Mouse (Mus musculus) neural tube, embryonic 14.5 days (tissue): Measurements from ENCODE around the gene Nfatc2ip. TPM values are rescaled to one million over a fixed set of nuclear protein-coding genes. Genes with fewer than 3 reads are reported as not detected.
"Not testable (repeated sequence)": the region's sequence is repeated elsewhere in the genome, so short reads cannot be mapped to it uniquely, and the experiment has no call there.

Source experiments
- ATAC-seq: fragments of 200-750 bp; cut with Nextera tagmentation; 2 replicates; pipeline ENCODE4 v1.8.0; 2017; ENCODE audit warnings: low read depth, mild to moderate bottlenecking, moderate TSS enrichment, moderate library complexity
- H3K27ac ChIP-seq: fragments of 300-500 bp; sonication (generic); 2 replicates; pipeline ENCODE4 v1.5.1; 2014; ENCODE audit warnings: low read depth, mild to moderate bottlenecking, control low read depth, low read length, moderate library complexity, mixed read lengths
- H3K27me3 ChIP-seq: fragments of 300-500 bp; sonication (generic); 2 replicates; pipeline ENCODE4 v1.6.1; 2014; ENCODE audit warnings: low read length; ENCODE audit not compliant: control insufficient read depth, insufficient read depth
- H3K36me3 ChIP-seq: fragments of 300-500 bp; sonication (generic); 2 replicates; pipeline ENCODE4 v1.6.1; 2014; ENCODE audit warnings: low read length, mixed read lengths; ENCODE audit not compliant: control insufficient read depth, insufficient read depth
- H3K4me1 ChIP-seq: fragments of 300-500 bp; sonication (generic); 2 replicates; pipeline ENCODE4 v1.6.1; 2014; ENCODE audit warnings: low read length; ENCODE audit not compliant: control insufficient read depth, insufficient read depth
- H3K4me2 ChIP-seq: fragments of 300-500 bp; sonication (generic); 2 replicates; pipeline ENCODE4 v1.6.1; 2014; ENCODE audit warnings: mild to moderate bottlenecking, low read depth, low read length, control low read depth
- H3K4me3 ChIP-seq: fragments of 300-500 bp; sonication (generic); 2 replicates; pipeline ENCODE4 v1.5.1; 2014; ENCODE audit warnings: low read depth, low read length, control low read depth, mixed read lengths
- H3K9ac ChIP-seq: fragments of 300-500 bp; sonication (generic); replicated peaks from 2 replicates; pipeline ENCODE4 v1.6.1; 2014; ENCODE audit warnings: low read depth, mild to moderate bottlenecking, control low read depth, low read length, mixed read lengths
- H3K9me3 ChIP-seq: fragments of 300-500 bp; sonication (generic); 2 replicates; pipeline ENCODE4 v1.6.1; 2016; ENCODE audit warnings: low read length; ENCODE audit not compliant: control insufficient read depth
- WGBS: fragments of 180-500 bp; shearing (Covaris S2); extraction: QIAGEN DNeasy Blood & Tissue Kit; methylation state at CpG from one replicate; pipeline ENCODE4 v1.1.7; 2014; 5-methylcytosine and 5-hydroxymethylcytosine counted together
- polyA plus RNA-seq: library from polyadenylated mRNA; unstranded; fragments of >200 nt; fragmentation: Nextera tagmentation; extraction: Ambion mirVana; gene quantifications from 2 replicates; pipeline ENCODE4 v1.2.1, GENCODE M21; 2014

Gene Nfatc2ip
- polyA plus RNA-seq, 1 experiment from 2014 or later: 3.4 TPM

DNA sequence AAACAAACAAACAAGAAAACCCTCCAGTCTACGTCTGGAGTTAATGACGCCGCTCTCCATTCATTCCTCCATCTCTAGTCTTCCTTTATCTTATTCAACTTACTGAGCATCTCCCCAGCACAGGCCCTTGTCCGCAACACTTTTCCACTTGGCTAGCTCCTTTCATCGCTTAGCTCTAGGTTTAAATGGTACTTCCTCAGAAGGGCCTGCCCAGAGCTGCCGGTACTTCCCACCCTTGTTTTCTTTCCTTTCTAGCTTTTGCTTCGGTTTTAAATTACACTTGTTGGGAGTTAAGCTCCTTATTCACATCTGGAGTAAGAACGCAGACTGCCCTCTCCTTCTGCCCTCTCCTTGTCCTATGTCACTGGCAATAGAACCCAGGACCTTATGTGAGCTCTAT is 20.5 kb upstream of the Nfatc2ip start:
- 21% methylated on average over 8 of the region's 8 CpGs for WGBS

DNA sequence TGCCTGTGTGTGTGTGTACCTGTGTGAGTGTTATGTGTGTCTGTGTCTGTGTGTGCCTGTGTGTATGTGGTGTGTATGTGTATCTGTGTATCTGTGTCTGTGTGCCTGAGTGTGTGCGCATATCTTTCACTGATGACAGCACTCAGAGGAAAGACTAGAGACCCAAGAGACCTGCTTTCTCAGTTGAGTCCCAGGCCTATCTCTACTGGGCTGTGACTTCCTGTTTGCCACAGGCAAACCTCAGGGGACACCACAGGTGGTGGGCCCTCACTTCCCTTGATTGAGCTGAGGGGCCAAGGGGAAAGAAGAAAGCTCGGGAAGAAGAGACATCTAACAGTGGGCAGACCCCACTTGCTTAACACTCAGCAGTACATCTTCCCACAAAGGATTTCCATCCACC is 20.1 kb upstream of the Nfatc2ip start:
- H3K9ac ChIP-seq: no peak overlapping the region
- H3K9me3 ChIP-seq: no peaks in the 10 kb centered on the region
- H3K27ac ChIP-seq: no peak overlapping the region
- no peaks in the 10 kb centered on the region for H3K4me1 ChIP-seq
- WGBS: 41% methylated on average over 2 of the region's 2 CpGs
- no peak for ATAC-seq
- no peak overlapping the region for H3K4me3 ChIP-seq
- no peaks in the 10 kb centered on the region for H3K27me3 ChIP-seq
- H3K36me3 ChIP-seq: no peaks in the 10 kb centered on the region
- H3K4me2 ChIP-seq: no peak overlapping the region

More for the DNA sequence above, 20.5 kb upstream of the Nfatc2ip start:
- no peaks in the 10 kb centered on the region for H3K27me3 ChIP-seq
- no peak for ATAC-seq
- H3K27ac ChIP-seq: no peak overlapping the region
- no peak overlapping the region for H3K4me2 ChIP-seq
- no peaks in the 10 kb centered on the region for H3K36me3 ChIP-seq
- H3K9me3 ChIP-seq: no peaks in the 10 kb centered on the region
- no peak overlapping the region for H3K4me3 ChIP-seq
- no peaks in the 10 kb centered on the region for H3K4me1 ChIP-seq
- H3K9ac ChIP-seq: no peak overlapping the region

DNA sequence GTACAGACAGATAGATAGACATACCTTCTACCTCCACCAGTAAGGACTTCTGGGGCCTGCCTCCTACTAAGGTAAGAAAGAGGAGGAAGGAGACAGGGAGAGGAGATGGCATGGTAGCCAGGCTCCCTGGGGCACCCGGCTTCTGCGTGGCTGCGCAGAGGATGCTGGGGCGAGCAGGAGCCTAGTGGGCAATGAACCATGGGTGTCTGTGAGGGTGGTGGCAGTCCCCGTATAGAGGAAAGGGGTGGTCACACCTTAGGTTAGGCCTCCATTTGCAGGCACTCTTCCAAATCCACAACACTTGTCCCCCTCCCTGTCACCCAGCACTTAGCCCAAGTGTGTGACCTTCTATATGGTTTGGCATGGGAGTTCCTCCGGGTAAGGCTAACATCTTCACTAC is 18.2 kb upstream of the Nfatc2ip start, which contains the start of gene Cd19:
Gene Cd19 (minus strand): TSS at position 165 of the 400 bp plus-strand sequence.
- Histone ChIP-seq H3K9ac (no peak within 1 kb of the TSS), H3K4me3 (no peak within 1 kb of the TSS), H3K27me3 (no peaks in the 10 kb centered on the region), H3K4me2 (no peak within 1 kb of the TSS), H3K27ac (no peak within 1 kb of the TSS), H3K36me3 (no peaks in the 10 kb centered on the region), H3K9me3 (no peaks in the 10 kb centered on the region), H3K4me1 (no peaks in the 10 kb centered on the region)
- ATAC-seq: no peak
- WGBS: 90% methylated on average over 6 of the region's 6 CpGs

DNA sequence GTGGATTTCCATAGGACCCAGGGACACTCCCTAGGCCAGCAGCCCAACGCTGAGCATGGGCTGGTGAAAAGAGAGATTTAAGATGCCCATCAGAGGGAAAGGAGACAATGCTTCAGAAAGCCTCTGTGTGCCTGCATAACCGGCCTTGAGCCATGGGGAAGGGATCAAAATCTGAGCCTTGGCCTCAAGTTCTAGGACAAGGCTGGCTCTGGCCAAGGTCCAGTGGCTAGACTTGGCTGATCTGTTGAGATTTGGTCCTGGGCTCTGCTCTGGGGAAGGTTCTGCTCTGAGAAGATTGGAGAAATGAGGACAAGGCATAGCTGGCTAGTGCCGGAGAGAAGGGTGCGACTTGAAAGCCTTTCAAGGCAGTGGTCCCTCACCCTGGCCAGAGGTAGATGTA is 14.5 kb upstream of the Nfatc2ip start:
- no peaks in the 10 kb centered on the region for H3K27me3 ChIP-seq
- H3K9ac ChIP-seq: no peak overlapping the region
- H3K4me1 ChIP-seq: no peaks in the 10 kb centered on the region
- H3K36me3 ChIP-seq: no peaks in the 10 kb centered on the region
- H3K27ac ChIP-seq: no peak overlapping the region
- ATAC-seq: no peak
- H3K4me2 ChIP-seq: no peak overlapping the region
- H3K4me3 ChIP-seq: no peak overlapping the region
- WGBS: 90% methylated on average over 4 of the region's 4 CpGs
- H3K9me3 ChIP-seq: no peaks in the 10 kb centered on the region

DNA sequence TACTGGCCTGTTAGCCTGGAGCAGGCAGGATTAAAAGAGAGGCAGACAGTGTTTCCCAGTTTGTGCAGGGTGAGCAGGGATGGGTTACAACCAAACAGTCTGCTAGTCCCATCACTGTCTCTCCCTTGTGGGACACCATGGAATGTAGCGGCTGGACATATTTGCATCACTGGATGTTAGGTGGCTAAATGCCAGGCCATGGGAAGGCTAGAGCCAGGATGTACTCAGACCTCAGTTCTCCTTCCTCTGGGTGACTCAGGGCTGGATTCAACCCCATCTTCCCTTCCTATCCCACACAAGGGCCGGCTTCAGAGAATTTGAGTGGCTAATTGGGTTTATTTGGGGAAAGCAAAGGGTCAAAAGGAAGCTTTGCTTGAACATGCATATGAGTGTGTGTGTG is 12.1 kb upstream of the Nfatc2ip start:
- no peaks in the 10 kb centered on the region for H3K9me3 ChIP-seq
- H3K36me3 ChIP-seq: no peaks in the 10 kb centered on the region

GRCm38 (mm10) chr7:126402518-126402917 is 6.0 kb upstream of the Nfatc2ip start:
- not testable (repeated sequence) for H3K27me3 ChIP-seq, H3K4me3 ChIP-seq, H3K9me3 ChIP-seq, H3K9ac ChIP-seq, H3K4me1 ChIP-seq, H3K27ac ChIP-seq, H3K4me2 ChIP-seq, H3K36me3 ChIP-seq, ATAC-seq
- 85% methylated on average over 7 of the region's 8 CpGs for WGBS

More for the DNA sequence above, 12.1 kb upstream of the Nfatc2ip start:
- Histone ChIP-seq H3K4me3 (no peak overlapping the region), H3K9ac (no peak overlapping the region), H3K4me1 (no peaks in the 10 kb centered on the region), H3K4me2 (no peak overlapping the region), H3K27me3 (no peaks in the 10 kb centered on the region), H3K27ac (no peak overlapping the region)
- 83% methylated on average over 2 of the region's 2 CpGs for WGBS
- no peak for ATAC-seq

GRCm38 (mm10) chr7:126399548-126399947 is 3.0 kb upstream of the Nfatc2ip start:
- Histone ChIP-seq H3K4me1 (no peaks in the 10 kb centered on the region), H3K4me2 (no peak overlapping the region), H3K9ac (no peak overlapping the region), H3K4me3 (no peak overlapping the region), H3K27me3 (no peaks in the 10 kb centered on the region), H3K27ac (no peak overlapping the region), H3K9me3 (no peaks in the 10 kb centered on the region), H3K36me3 (no peaks in the 10 kb centered on the region)
- WGBS: 13% methylated on average over 5 of the region's 5 CpGs
- ATAC-seq: no peak

GRCm38 (mm10) chr7:126397822-126398221 is 1.3 kb upstream of the Nfatc2ip start:
- Histone ChIP-seq H3K36me3 (no peaks in the 10 kb centered on the region), H3K4me3 (no peak overlapping the region), H3K9me3 (no peaks in the 10 kb centered on the region), H3K27ac (no peak overlapping the region), H3K4me2 (no peak overlapping the region), H3K4me1 (no peaks in the 10 kb centered on the region), H3K27me3 (no peaks in the 10 kb centered on the region), H3K9ac (no peak overlapping the region)
- 95% methylated on average over 4 of the region's 4 CpGs for WGBS
- no peak for ATAC-seq

GRCm38 (mm10) chr7:126397221-126397620 is 684 bp upstream of the Nfatc2ip start:
- H3K4me2 ChIP-seq: no peak overlapping the region
- no peak overlapping the region for H3K9ac ChIP-seq
- no peak overlapping the region for H3K27ac ChIP-seq
- no peaks in the 10 kb centered on the region for H3K4me1 ChIP-seq
- no peaks in the 10 kb centered on the region for H3K27me3 ChIP-seq
- no peak for ATAC-seq
- 61% methylated on average over 6 of the region's 6 CpGs for WGBS
- no peaks in the 10 kb centered on the region for H3K36me3 ChIP-seq
- H3K4me3 ChIP-seq: no peak overlapping the region
- H3K9me3 ChIP-seq: no peaks in the 10 kb centered on the region
